ENCODE assay signal across 18 mouse cellular contexts in the genomic region with DNA sequence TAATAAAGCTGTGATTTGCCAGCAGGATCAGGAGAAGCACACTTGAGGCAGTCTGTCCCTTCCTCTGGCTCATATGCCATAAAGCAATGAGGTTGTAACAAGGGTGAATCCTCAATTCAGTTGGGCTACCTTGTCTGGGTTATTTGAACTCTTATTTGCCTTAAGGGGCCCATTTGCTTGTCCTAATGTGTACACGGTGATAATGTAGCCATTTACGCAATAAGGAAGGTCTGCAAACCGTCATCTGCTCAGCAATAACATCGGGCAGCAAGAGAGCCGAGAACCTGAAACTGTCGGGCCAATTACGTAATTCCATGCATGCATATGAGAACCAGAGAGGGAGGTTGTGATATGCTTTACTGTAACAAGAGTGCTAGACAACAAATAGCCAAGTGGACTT.
"Had no signal": no experiment of that assay in that cellular context is flagged by ENCODE, and none has a peak within 500 bp of the region (broad histone marks: within the 10 kb centered on the region; RNA-seq: fewer than 3 reads in every experiment).

No protein-coding gene starts in this region.

- H3K9me3 ChIP-seq: midbrain, embryonic 10.5 days; midbrain, embryonic 12.5 days; neural tube, embryonic 13.5 days; stomach, embryonic 15.5 days had no signal

- H3K4me3 ChIP-seq: midbrain, embryonic 10.5 days; midbrain, embryonic 12.5 days; myocyte; neural tube, embryonic 13.5 days; stomach, embryonic 15.5 days had no signal

- DNase-seq: lung, adult 18-20 months; lung, embryonic 14.5 days; lung, postnatal 10 days; lung, postnatal 4 days; midbrain, embryonic 14.5 days; retina, postnatal 1 day; right cerebral cortex, adult 18-20 months; right cerebral cortex, postnatal 25 days; thymus, adult 2 months; thymus, postnatal 25 days; thymus, postnatal 4 days had no signal

- H3K4me2 ChIP-seq: lung, embryonic 14.5 days; midbrain, embryonic 12.5 days; neural tube, embryonic 13.5 days; stomach, embryonic 15.5 days had no signal

- H3K9ac ChIP-seq: lung, embryonic 14.5 days; midbrain, embryonic 12.5 days; neural tube, embryonic 13.5 days; stomach, embryonic 15.5 days had no signal

- H3K4me1 ChIP-seq: stomach, embryonic 15.5 days had no signal

- H3K27me3 ChIP-seq: midbrain, embryonic 12.5 days; neural tube, embryonic 13.5 days; stomach, embryonic 15.5 days had no signal

- H3K36me3 ChIP-seq: midbrain, embryonic 10.5 days; midbrain, embryonic 12.5 days; neural tube, embryonic 13.5 days; stomach, embryonic 15.5 days had no signal

- H3K27ac ChIP-seq: midbrain, embryonic 10.5 days; midbrain, embryonic 12.5 days; neural tube, embryonic 13.5 days; stomach, embryonic 15.5 days; stomach, postnatal 0 days had no signal

- ATAC-seq: midbrain, embryonic 16.5 days had no signal
